Mouse (Mus musculus) left cerebral cortex, adult 8-10 months (tissue): ENCODE measurements around the gene Tubg1. TPM values are rescaled to one million over a fixed set of nuclear protein-coding genes. Genes with fewer than 3 reads are reported as not detected.
"Not testable (repeated sequence)": the region's sequence is repeated elsewhere in the genome, so short reads cannot be mapped to it uniquely, and the experiment has no call there.

Experiments
- DNase-seq, 2 experiments: peaks; one replicate each; pipeline ENCODE4 v3.0.0; 2022; ENCODE audit warnings: low spot score in 2 of 2
- total RNA-seq, 4 experiments: library from RNA; stranded (reverse); gene quantifications; 2 replicates each; pipeline ENCODE4 v1.2.4; 2022

Gene Tubg1
- total RNA-seq, 4 experiments from 2014 or later: 47.1 to 49.2 (median 47.9) TPM

GRCm38 (mm10) chr11:101098231-101098630 is 21.5 kb upstream of the Tubg1 start:
- DNase-seq: no peak

- no peak for DNase-seq
These were observed 16.7 kb upstream of the Tubg1 start for GRCm38 (mm10) chr11:101103011-101103410.

GRCm38 (mm10) chr11:101109351-101109750 is 10.4 kb upstream of the Tubg1 start:
- no peak for DNase-seq

- DNase-seq: no peak
These were observed 9.0 kb upstream of the Tubg1 start for GRCm38 (mm10) chr11:101110708-101111107.

- no peak for DNase-seq
These were observed 8.6 kb upstream of the Tubg1 start for GRCm38 (mm10) chr11:101111178-101111577.

GRCm38 (mm10) chr11:101112186-101112585 is 7.6 kb upstream of the Tubg1 start:
- DNase-seq: no peak

- DNase-seq: no peak
These were observed 4.2 kb upstream of the Tubg1 start for GRCm38 (mm10) chr11:101115564-101115963.

- no peak for DNase-seq
These were observed 1.6 kb upstream of the Tubg1 start for GRCm38 (mm10) chr11:101118105-101118504.

GRCm38 (mm10) chr11:101119131-101119760 is 492 bp upstream of the Tubg1 start:
- DNase-seq: no peak

- no peak for DNase-seq
These were observed 929 bp downstream of the Tubg1 start for GRCm38 (mm10) chr11:101120545-101121188.

GRCm38 (mm10) chr11:101124494-101124893 is 4.8 kb downstream of the Tubg1 start:
- not testable (repeated sequence) for DNase-seq

- not testable (repeated sequence) for DNase-seq
These were observed 5.3 kb downstream of the Tubg1 start for GRCm38 (mm10) chr11:101125008-101125407.

GRCm38 (mm10) chr11:101127075-101127474 is 7.3 kb downstream of the Tubg1 start:
- DNase-seq: no peak

- no peak for DNase-seq
These were observed 9.3 kb downstream of the Tubg1 start for GRCm38 (mm10) chr11:101128996-101129577.

- no peak for DNase-seq
These were observed 10.5 kb downstream of the Tubg1 start for GRCm38 (mm10) chr11:101130056-101130756.

GRCm38 (mm10) chr11:101131187-101131586 is 11.4 kb downstream of the Tubg1 start:
- DNase-seq: no peak

- DNase-seq: no peak
These were observed 12.0 kb downstream of the Tubg1 start for GRCm38 (mm10) chr11:101131701-101132100.

- no peak for DNase-seq
These were observed 13.3 kb downstream of the Tubg1 start for GRCm38 (mm10) chr11:101133037-101133436.

- DNase-seq: no peak
These were observed 14.6 kb downstream of the Tubg1 start for GRCm38 (mm10) chr11:101134217-101134865.

- no peak for DNase-seq
These were observed 17.3 kb downstream of the Tubg1 start for GRCm38 (mm10) chr11:101137000-101137399.

- no peak for DNase-seq
These were observed 18.9 kb downstream of the Tubg1 start for GRCm38 (mm10) chr11:101138536-101139181.
